Mouse (Mus musculus) heart, embryonic 14.5 days (tissue): ENCODE measurements at regions not wholly inside any gene's neighbourhood (a gene's known extent, or its start where the extent isn't known, plus 50 kb on each side); places are given as distances from the start of the nearest gene placed in this dataset.

Experiments used
- ATAC-seq: fragments of 200-750 bp; cut with Nextera tagmentation; 2 replicates; pipeline ENCODE4 v1.8.0; 2017; ENCODE audit warnings: low read depth, moderate TSS enrichment; ENCODE audit not compliant: insufficient number of reproducible peaks, insufficient read depth, low FRiP score
- H3K27ac ChIP-seq, 2 experiments: fragments of 200-500 bp in 1 of 2; fragments of 300-500 bp in 1 of 2; sonication (generic) in 1 of 2; replicated peaks in 1 of 2; 2 replicates each; pipeline ENCODE4 v1.5.1; 2012 to 2014; ENCODE audit warnings: low read depth in 2 of 2, low read length in 2 of 2, control low read depth in 1 of 2, mild to moderate bottlenecking in 1 of 2, mixed read lengths in 1 of 2; ENCODE audit not compliant: control insufficient read depth in 1 of 2, insufficient read depth in 1 of 2
- H3K27me3 ChIP-seq: fragments of 300-500 bp; sonication (generic); 2 replicates; pipeline ENCODE4 v1.6.1; 2014; ENCODE audit warnings: mild to moderate bottlenecking, low read length, control low read depth; ENCODE audit not compliant: control insufficient read depth, insufficient read depth
- H3K36me3 ChIP-seq: fragments of 300-500 bp; sonication (generic); 2 replicates; pipeline ENCODE4 v1.6.1; 2014; ENCODE audit warnings: mild to moderate bottlenecking, control low read depth, low read length, mixed read lengths; ENCODE audit not compliant: control insufficient read depth, insufficient read depth
- H3K4me1 ChIP-seq, 2 experiments: fragments of 200-500 bp in 1 of 2; fragments of 300-500 bp in 1 of 2; sonication (generic) in 1 of 2; 2 replicates each; pipeline ENCODE4 v1.6.1; 2012 to 2014; ENCODE audit warnings: low read length in 2 of 2, control low read depth in 1 of 2, mixed read lengths in 1 of 2; ENCODE audit not compliant: control insufficient read depth in 2 of 2, insufficient read depth in 2 of 2
- H3K4me2 ChIP-seq: fragments of 300-500 bp; sonication (generic); 2 replicates; pipeline ENCODE4 v1.6.1; 2014; ENCODE audit warnings: mild to moderate bottlenecking, low read length
- H3K4me3 ChIP-seq, 2 experiments: fragments of 200-500 bp in 1 of 2; fragments of 300-500 bp in 1 of 2; sonication (generic) in 1 of 2; 2 replicates each; pipeline ENCODE4 v1.5.1; 2012 to 2014; ENCODE audit warnings: low read length in 2 of 2, mild to moderate bottlenecking in 2 of 2, control low read depth in 1 of 2, low read depth in 1 of 2, moderate library complexity in 1 of 2; ENCODE audit not compliant: control insufficient read depth in 1 of 2, insufficient read depth in 1 of 2
- H3K9ac ChIP-seq: fragments of 300-500 bp; sonication (generic); 2 replicates; pipeline ENCODE4 v1.6.1; 2014; ENCODE audit warnings: mild to moderate bottlenecking, low read length
- H3K9me3 ChIP-seq: fragments of 300-500 bp; sonication (generic); 2 replicates; pipeline ENCODE4 v1.6.1; 2016; ENCODE audit warnings: low read length, control low read depth; ENCODE audit not compliant: control insufficient read depth
- WGBS: fragments of 180-500 bp; shearing (Covaris S2); extraction: QIAGEN DNeasy Blood & Tissue Kit; methylation state at CpG from one replicate; pipeline ENCODE4 v1.1.7; 2014; 5-methylcytosine and 5-hydroxymethylcytosine counted together

GRCm38 (mm10) chr11:111443381-111443780 lies 377.4 kb downstream of the Kcnj2 start:
- Histone ChIP-seq H3K9ac (no peak overlapping the region), H3K4me2 (no peak overlapping the region), H3K4me3 (no peak overlapping the region), H3K27ac (no peak overlapping the region), H3K27me3 (no peaks in the 10 kb centered on the region), H3K4me1 (no peaks in the 10 kb centered on the region), H3K36me3 (no peaks in the 10 kb centered on the region), H3K9me3 (no peaks in the 10 kb centered on the region)
- no peak for ATAC-seq
- 90% methylated on average over 1 of the region's 1 CpGs for WGBS

DNA sequence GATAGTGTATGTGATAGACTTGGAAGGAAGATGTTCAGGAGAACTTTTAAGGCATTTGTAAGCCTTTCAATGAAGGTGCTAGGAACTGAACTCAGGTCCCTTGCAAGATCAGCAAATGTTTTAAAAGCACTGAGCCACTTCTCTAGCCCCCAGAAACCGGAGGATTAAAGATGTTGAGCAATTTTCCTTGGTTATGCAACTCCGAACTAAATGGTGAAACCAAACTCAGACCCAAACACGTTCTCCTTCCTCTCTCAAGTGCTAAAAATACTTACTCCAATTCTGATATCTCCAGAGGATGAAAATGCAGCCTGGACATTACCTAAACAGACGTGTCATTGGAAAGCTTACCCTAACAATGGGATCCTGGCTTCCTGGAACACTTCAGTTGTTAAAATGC lies 378.8 kb downstream of the Kcnj2 start:
- 58% methylated on average over 4 of the region's 4 CpGs for WGBS
- Histone ChIP-seq H3K4me2 (no peak overlapping the region), H3K36me3 (no peaks in the 10 kb centered on the region), H3K4me1 (no peaks in the 10 kb centered on the region), H3K4me3 (no peak overlapping the region), H3K9ac (no peak overlapping the region), H3K27ac (no peak overlapping the region), H3K9me3 (no peaks in the 10 kb centered on the region), H3K27me3 (no peaks in the 10 kb centered on the region)
- ATAC-seq, result no peak

GRCm38 (mm10) chr11:111445764-111446163 lies 379.8 kb downstream of the Kcnj2 start:
- ATAC-seq, result no peak
- H3K9ac ChIP-seq, result no peak overlapping the region
- H3K9me3 ChIP-seq, result no peaks in the 10 kb centered on the region
- H3K4me1 ChIP-seq, result peaks cover 0 to 6% of the 10 kb centered on the region in 2 experiments; a peak in 2 of 4 replicates
- no peak overlapping the region for H3K4me3 ChIP-seq
- H3K27ac ChIP-seq, result no peak overlapping the region
- no peaks in the 10 kb centered on the region for H3K36me3 ChIP-seq
- 17% methylated on average over 4 of the region's 4 CpGs for WGBS
- no peaks in the 10 kb centered on the region for H3K27me3 ChIP-seq
- no peak overlapping the region for H3K4me2 ChIP-seq

DNA sequence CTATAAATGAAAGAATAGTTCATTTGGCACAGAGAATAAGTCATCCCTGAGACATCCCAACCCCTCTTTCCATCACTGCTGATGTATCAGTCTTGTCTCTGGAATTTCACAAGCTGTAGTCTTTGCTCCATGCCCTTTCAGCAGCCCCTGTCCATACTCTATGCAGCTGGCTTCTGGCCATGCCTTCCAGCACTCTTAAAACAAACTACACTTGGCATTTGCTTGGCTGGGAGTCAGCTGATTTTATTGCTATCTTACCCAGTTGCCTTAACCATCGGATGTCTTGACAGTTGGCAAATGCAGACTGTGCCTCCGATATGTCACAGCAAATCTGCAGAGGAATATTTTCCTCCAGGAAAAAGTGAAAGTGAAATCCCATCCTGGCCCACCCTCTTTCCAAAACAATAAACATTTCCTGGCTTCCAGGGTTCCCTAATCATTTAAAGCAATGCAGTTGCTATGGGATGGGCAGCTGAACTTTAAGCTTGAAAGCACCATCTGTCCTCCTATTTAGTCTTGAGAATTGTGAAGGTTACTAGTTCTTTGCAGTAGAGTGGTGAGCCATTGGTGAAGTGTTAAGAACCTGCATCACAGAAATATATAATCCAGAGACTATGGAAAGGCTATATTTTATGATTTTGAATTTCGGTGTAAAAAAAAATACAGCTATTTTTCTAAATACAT lies 385.0 kb downstream of the Kcnj2 start:
- Histone ChIP-seq H3K9me3 (no peaks in the 10 kb centered on the region), H3K9ac (no peak overlapping the region), H3K27me3 (no peaks in the 10 kb centered on the region), H3K4me1 (peaks cover 0 to 11% of the 10 kb centered on the region in 2 experiments; a peak in 2 of 4 replicates), H3K4me2 (peak overlapping the region; percentile 51), H3K36me3 (no peaks in the 10 kb centered on the region), H3K27ac (peak overlapping the region; percentile 56 to 59), H3K4me3 (peak overlapping the region in 1 of 2 experiments; percentile 10; a peak in 2 of 4 replicates)
- 41% methylated on average over 3 of the region's 3 CpGs for WGBS
- ATAC-seq, result peak; percentile 64

- H3K4me1 ChIP-seq, result peaks cover 0 to 2% of the 10 kb centered on the region in 2 experiments; a peak in 1 of 4 replicates
- no peak overlapping the region for H3K9ac ChIP-seq
- H3K9me3 ChIP-seq, result no peaks in the 10 kb centered on the region
- H3K36me3 ChIP-seq, result no peaks in the 10 kb centered on the region
- no peak overlapping the region for H3K4me2 ChIP-seq
- WGBS, result 47% methylated on average over 10 of the region's 10 CpGs
- no peak for ATAC-seq
- H3K27ac ChIP-seq, result no peak overlapping the region
- no peaks in the 10 kb centered on the region for H3K27me3 ChIP-seq
- H3K4me3 ChIP-seq, result no peak overlapping the region
These were observed 394.1 kb downstream of the Kcnj2 start for GRCm38 (mm10) chr11:111460046-111460445.

GRCm38 (mm10) chr11:111484981-111485380 lies 419.0 kb downstream of the Kcnj2 start:
- Histone ChIP-seq H3K36me3 (no peaks in the 10 kb centered on the region), H3K4me3 (no peak overlapping the region), H3K9me3 (no peaks in the 10 kb centered on the region), H3K27ac (no peak overlapping the region), H3K27me3 (no peaks in the 10 kb centered on the region), H3K9ac (no peak overlapping the region), H3K4me1 (no peaks in the 10 kb centered on the region), H3K4me2 (no peak overlapping the region)
- no peak for ATAC-seq
- WGBS, result 71% methylated on average over 6 of the region's 6 CpGs

DNA sequence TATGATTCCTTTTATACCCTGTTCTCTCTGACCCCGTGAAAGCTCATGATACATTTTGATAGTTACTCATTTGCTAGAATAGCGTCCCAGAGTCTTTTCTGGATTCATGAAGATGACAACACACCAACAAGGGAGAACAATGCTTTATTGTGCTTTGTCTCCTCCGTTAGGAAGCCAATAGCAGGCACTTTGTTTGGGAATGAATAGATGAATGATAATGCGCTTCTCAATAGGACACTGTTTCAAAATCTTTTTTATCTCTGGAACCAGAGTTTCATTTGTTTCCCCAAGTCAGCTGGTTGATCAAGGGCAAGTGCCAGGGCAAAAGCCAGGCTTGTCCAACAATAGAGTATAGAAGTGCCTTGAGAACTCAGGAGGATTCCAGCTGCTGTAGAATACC lies 446.5 kb downstream of the Kcnj2 start:
- H3K27ac ChIP-seq, result no peak overlapping the region
- H3K9me3 ChIP-seq, result no peaks in the 10 kb centered on the region
- no peak overlapping the region for H3K9ac ChIP-seq
- no peaks in the 10 kb centered on the region for H3K4me1 ChIP-seq
- WGBS, result 70% methylated on average over 4 of the region's 4 CpGs
- H3K27me3 ChIP-seq, result no peaks in the 10 kb centered on the region
- no peak for ATAC-seq
- H3K36me3 ChIP-seq, result no peaks in the 10 kb centered on the region
- H3K4me3 ChIP-seq, result no peak overlapping the region
- H3K4me2 ChIP-seq, result no peak overlapping the region

- H3K9ac ChIP-seq, result no peak overlapping the region
- no peak overlapping the region for H3K4me2 ChIP-seq
- H3K27ac ChIP-seq, result no peak overlapping the region
- ATAC-seq, result no peak
- H3K4me3 ChIP-seq, result no peak overlapping the region
- H3K36me3 ChIP-seq, result no peaks in the 10 kb centered on the region
- H3K9me3 ChIP-seq, result 0 out of 2 replicates have a peak, but pooled peaks cover 4% of the 10 kb centered on the region
- WGBS, result 66% methylated on average over 8 of the region's 8 CpGs
- no peaks in the 10 kb centered on the region for H3K27me3 ChIP-seq
- peaks cover 0 to 6% of the 10 kb centered on the region in 2 experiments; a peak in 2 of 4 replicates for H3K4me1 ChIP-seq
These were observed 456.8 kb downstream of the Kcnj2 start for GRCm38 (mm10) chr11:111522716-111523115.
